Mouse (Mus musculus) Patski (cell line): ENCODE data around the gene Trpm6. TPM values are rescaled to one million over a fixed set of nuclear protein-coding genes. Genes with fewer than 3 reads are reported as not detected.

Experiments
- ATAC-seq: fragments of 100-300 bp; one replicate; pipeline ENCODE4 v1.8.0; 2021
- CTCF ChIA-PET: fragments of 350-600 bp; sonication (Branson Sonifier 250); formaldehyde crosslinking; loops from one replicate; lab custom pipeline; 2022; ENCODE audit warnings: inconsistent platforms; lab: Charles Lee
- POLR2A ChIA-PET: fragments of 350-600 bp; sonication (Branson Sonifier 250); formaldehyde crosslinking; loops from one replicate; lab custom pipeline; 2022; ENCODE audit warnings: antibody characterized with exemption, inconsistent platforms; lab: Charles Lee
- DNase-seq: peaks from one replicate; pipeline ENCODE4 v3.0.0-alpha.2; 2011; ENCODE audit warnings: low read depth, low spot score
- H3K27me3 ChIP-seq: fragments of 371-371 bp; one replicate; pipeline ENCODE4 v1.5.1; 2021
- CTCF ChIP-seq: fragments of 100-300 bp; IDR thresholded peaks from one replicate; pipeline ENCODE4 v1.5.1; 2021
- in situ Hi-C: fragments of 300-500 bp; cut with MboI; formaldehyde crosslinking; loops from 3 replicates; pipeline ENCODE4 v1.11.1; 2018; ENCODE audit warnings: low pct_unique_long_range_greater_than_20kb, mixed read lengths
- polyA plus RNA-seq: library from polyadenylated mRNA; unstranded; gene quantifications from one replicate; pipeline ENCODE4 v1.2.3, GENCODE M21; 2021

Trpm6 gene
- polyA plus RNA-seq, 1 experiment from 2014 or later, result 0.67 TPM

DNA sequence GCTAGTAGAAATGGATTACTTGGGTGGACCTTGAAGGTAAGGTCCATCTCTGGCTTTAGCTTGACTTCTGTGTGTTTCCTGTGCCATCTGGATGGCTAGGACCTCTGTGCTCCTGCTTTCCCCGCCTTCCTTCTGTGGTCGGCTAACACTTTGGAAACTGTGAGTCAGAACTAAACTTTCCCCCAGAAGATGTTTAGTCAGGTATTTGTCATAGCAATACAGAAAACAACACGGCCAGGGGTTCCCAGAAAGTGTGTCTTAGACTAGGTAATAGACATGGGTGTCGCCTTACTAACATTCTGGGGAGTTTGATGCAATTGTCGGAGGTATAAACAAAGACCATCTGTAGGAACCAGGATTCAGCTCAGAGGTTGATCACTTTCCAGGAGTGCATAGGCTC lies 16.6 kb downstream of the Trpm6 start:
- in situ Hi-C loops, result no loop called here
- POLR2A ChIA-PET, result no interaction called here
- CTCF ChIA-PET, result interaction anchor here (1.0 to 1.2 kb wide), 2 partner anchors 10 to 13 kb away, joined by 3 to 4 read pairs; no protein-coding TSS in a partner anchor
- DNase-seq, result no peak
- no peaks in the 10 kb centered on the region for H3K27me3 ChIP-seq
- no peak for TF ChIP-seq CTCF
- ATAC-seq, result peak; percentile 91

DNA sequence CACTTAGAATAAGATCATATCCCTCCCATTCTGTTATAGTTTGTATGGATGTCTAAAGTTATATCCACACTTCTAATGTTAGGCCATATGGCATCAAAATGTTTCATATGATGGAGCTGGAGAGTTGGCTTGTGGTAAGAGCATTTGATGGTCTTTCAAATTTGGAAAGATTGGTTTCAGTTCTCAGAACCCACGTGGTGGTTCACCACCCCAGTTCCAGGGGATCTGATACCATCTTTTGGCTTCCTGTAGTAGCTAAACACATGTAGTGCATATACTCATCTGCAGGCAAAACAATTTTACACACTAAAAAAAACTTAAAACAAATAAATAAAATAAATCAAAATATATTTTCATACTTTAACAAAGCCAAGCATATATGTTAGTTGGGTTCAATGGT lies 21.3 kb downstream of the Trpm6 start:
- in situ Hi-C loops, result no loop called here
- no peaks in the 10 kb centered on the region for H3K27me3 ChIP-seq
- ChIA-PET POLR2A (no interaction called here), CTCF (interaction anchor here (1.1 to 1.9 kb wide), 2 partner anchors 10 to 51 kb away, joined by 3 to 4 read pairs; no protein-coding TSS in a partner anchor)
- no peak for TF ChIP-seq CTCF
- DNase-seq (no peak), ATAC-seq (no peak)

DNA sequence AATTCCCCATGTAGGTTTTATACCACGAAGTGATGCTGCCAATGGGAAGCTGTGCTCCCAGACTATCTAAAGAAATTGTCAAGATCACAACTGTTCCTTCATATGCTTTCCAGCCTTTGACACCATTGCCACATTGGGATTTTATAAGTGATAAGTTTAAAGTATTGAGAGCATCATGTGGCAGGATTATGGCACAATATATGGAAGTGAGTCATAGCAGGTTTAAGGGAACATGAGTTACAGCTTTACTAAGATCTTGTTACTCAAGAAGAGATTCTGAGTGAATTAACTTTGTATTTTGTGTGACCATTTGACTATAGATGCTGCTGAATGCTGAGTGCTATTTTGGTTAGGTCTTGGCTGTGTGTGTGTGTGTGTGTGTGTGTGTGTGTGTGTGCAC lies 21.8 kb downstream of the Trpm6 start:
- ChIA-PET POLR2A (no interaction called here), CTCF (interaction anchor here (1.1 to 1.9 kb wide), 2 partner anchors 9 to 51 kb away, joined by 3 to 4 read pairs; no protein-coding TSS in a partner anchor)
- in situ Hi-C loops, result no loop called here
- TF ChIP-seq CTCF, result no peak
- ATAC-seq, result no peak
- no peaks in the 10 kb centered on the region for H3K27me3 ChIP-seq
- DNase-seq, result no peak

DNA sequence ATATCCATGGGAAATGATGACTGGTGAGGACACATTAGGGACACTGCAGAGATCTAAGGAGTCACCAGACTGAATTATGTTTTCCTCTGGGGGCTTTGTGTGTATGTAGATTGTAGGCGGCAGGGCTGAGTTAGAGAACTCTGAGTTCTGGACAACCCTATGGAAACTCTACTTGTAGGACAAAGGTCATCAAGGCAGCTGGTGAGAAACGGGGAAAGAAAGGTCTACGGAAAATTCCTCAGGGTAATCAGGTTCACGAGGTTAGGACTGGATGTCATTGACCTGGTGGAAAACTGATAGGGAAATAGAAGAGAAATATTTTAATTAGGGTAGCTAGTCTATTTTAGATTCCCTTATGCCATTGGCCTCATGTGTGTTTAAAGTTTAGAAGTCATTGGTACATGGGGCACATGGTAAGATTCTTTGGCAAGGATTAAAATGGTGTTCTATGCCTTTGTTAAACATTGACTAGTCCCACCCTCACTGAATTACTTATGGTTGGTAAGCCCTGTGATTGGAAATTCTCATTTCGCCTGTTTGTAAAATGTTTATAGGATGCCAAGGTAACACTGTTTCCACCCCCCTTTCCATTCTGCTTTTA lies 23.2 kb downstream of the Trpm6 start:
- in situ Hi-C loops, result no loop called here
- H3K27me3 ChIP-seq, result no peaks in the 10 kb centered on the region
- ChIA-PET CTCF (interaction anchor here (0.6 kb wide), 1 partner anchor 22 kb away, joined by 3 read pairs; no protein-coding TSS in a partner anchor), POLR2A (interaction anchor here (1.1 kb wide), 1 partner anchor 18 kb away, joined by 3 read pairs; no protein-coding TSS in a partner anchor)
- no peak for TF ChIP-seq CTCF
- no peak for ATAC-seq
- no peak for DNase-seq

DNA sequence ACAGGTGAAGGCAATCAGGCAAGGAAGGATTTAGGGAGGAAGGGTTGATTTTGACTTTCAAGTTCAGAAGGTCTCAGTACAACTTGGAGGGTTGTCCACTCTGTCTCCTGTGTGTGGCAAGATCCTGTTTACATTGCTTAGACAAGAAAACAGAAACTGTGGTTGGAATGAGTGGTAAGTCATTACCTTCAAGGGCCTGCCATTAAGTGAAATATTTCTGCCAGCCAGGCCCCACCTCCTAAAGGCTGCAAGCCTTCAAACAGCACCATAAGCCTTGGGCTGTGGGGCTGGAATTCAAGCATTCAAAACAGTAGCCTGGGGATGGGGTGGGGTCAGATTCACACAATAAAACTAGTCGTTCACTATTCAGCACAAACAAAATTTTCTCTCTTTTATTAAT lies 24.3 kb downstream of the Trpm6 start:
- ChIA-PET POLR2A (interaction anchor here (1.1 kb wide), 1 partner anchor 17 kb away, joined by 3 read pairs; no protein-coding TSS in a partner anchor), CTCF (no interaction called here)
- TF ChIP-seq CTCF, result no peak
- H3K27me3 ChIP-seq, result no peaks in the 10 kb centered on the region
- DNase-seq, result no peak
- no peak for ATAC-seq
- in situ Hi-C loops, result no loop called here

DNA sequence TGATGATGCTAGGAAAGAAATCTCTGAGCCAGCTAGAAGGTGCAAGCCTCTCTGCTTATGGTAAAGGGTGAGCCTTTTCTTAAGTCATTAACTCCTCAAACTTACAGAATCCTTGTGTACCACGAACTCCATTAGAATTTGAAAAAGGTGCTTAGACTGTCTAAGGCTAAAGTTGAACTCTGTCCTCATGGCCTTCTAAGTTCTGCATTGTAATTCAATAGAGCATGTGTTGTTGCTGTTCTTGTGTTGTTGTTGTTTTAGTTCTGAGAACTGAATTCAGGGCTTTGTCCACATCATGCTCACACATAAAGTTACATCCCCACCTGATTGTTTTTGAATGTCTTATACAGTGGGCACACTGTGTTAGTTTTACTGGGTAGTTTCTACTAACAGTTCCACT lies 49.9 kb downstream of the Trpm6 start:
- no peaks in the 10 kb centered on the region for H3K27me3 ChIP-seq
- ATAC-seq (no peak), DNase-seq (no peak)
- POLR2A ChIA-PET, result no interaction called here
- no peak for TF ChIP-seq CTCF
- in situ Hi-C loops, result no loop called here
- CTCF ChIA-PET, result no interaction called here

DNA sequence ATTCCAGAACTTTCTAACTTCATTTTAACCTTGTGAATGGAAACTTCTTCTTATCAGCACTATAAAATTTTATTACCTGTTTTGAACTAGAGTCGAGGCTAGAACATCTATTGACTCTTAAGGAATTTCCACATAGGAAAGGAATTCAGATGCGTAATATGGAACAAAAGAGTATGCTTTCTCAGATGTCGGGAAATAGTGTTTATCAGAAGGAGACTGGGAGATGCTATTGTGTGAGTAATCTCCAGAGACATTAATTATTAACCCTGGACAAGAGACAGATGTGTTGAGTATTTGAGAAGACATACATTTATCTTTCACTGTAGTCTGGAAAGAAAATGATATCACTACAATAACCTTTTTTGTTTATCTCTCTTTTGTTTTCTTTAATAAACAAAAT lies 61.5 kb downstream of the Trpm6 start:
- DNase-seq (no peak), ATAC-seq (peak; percentile 51)
- in situ Hi-C loops, result no loop called here
- ChIA-PET CTCF (no interaction called here), POLR2A (no interaction called here)
- no peak for TF ChIP-seq CTCF
- H3K27me3 ChIP-seq, result no peaks in the 10 kb centered on the region

DNA sequence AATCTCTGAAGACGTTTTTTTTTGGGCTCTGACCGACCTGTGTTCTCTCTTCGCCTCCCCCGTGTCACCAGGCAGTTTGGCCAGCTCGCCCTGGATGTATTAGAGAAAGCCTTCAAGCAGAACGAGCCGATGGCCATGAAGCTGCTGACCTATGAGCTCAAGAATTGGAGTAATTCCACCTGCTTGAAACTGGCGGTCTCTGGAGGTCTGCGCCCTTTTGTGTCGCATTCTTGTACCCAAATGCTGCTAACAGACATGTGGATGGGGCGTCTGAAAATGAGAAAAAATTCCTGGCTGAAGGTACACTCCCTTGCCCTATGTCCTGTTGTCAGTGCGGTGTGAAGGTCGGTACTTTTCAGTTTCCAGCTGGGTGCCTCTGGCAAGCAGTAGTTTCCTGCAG lies 65.4 kb downstream of the Trpm6 start:
- CTCF ChIA-PET, result interaction anchor here (0.9 to 1.2 kb wide), 3 partner anchors 36 to 257 kb away, joined by 3 to 4 read pairs (median 3); no protein-coding TSS in a partner anchor

DNA sequence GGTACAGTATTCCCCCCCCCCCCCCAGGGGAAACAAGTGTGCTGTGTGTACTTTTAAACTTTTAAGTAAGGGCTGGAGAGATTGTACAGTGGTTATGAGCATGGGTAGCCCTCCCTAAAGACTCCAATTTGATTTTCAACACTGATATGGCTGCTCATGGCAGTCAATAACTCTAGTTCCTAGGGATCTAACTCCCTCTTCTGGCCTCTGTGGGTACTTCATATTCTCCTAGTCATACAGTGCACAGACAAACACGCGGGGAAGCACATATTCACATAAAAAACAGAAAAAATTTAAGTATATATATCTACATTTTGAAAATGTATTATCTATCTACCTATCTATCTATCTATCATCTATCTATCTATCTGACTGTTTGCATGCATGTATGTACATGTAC lies 67.6 kb downstream of the Trpm6 start:
- no peaks in the 10 kb centered on the region for H3K27me3 ChIP-seq
- ATAC-seq (peak; percentile 52), DNase-seq (no peak)
- in situ Hi-C loops, result loop anchor here (5.0 kb wide), 1 partner anchor 100 kb away; no protein-coding TSS in a partner anchor
- ChIA-PET CTCF (interaction anchor here (0.9 to 1.2 kb wide), 2 partner anchors 103 to 106 kb away, joined by 3 read pairs; no protein-coding TSS in a partner anchor), POLR2A (no interaction called here)
- peak; percentile 67 for TF ChIP-seq CTCF

More for the DNA sequence above, 65.4 kb downstream of the Trpm6 start:
- H3K27me3 ChIP-seq, result no peaks in the 10 kb centered on the region
- POLR2A ChIA-PET, result interaction anchor here (1.5 kb wide), 1 partner anchor 9 kb away, joined by 5 read pairs; no protein-coding TSS in a partner anchor
- ATAC-seq (peak; percentile 38), DNase-seq (no peak)
- no peak for TF ChIP-seq CTCF
- in situ Hi-C loops, result loop anchor here (5.0 kb wide), 1 partner anchor 98 kb away; no protein-coding TSS in a partner anchor

DNA sequence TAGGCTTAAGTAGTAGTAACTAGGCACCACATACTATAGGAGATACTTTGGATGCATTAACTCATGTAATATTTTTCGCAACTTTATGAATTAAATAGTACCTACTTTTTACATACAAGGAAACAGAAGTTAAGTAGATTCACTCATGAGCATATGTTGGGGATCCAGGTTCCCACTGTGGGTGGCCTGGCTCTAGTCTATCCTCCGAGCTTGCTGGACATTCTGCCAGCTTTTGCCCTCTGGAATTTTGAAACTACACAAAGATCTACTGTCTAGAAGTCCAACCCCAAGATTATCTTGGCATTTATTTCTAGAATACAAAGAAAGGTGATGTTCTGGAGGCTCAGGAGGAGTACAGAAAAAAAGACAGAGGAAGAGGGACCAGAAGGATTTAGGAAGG lies 78.8 kb downstream of the Trpm6 start:
- DNase-seq (no peak), ATAC-seq (no peak)
- ChIA-PET CTCF (interaction anchor here (1.0 kb wide), 1 partner anchor 111 kb away, joined by 3 read pairs; no protein-coding TSS in a partner anchor), POLR2A (no interaction called here)
- in situ Hi-C loops, result loop anchor here (25.0 kb wide), 2 partner anchors 966 to 1366 kb away; no protein-coding TSS in a partner anchor
- no peaks in the 10 kb centered on the region for H3K27me3 ChIP-seq
- TF ChIP-seq CTCF, result no peak

DNA sequence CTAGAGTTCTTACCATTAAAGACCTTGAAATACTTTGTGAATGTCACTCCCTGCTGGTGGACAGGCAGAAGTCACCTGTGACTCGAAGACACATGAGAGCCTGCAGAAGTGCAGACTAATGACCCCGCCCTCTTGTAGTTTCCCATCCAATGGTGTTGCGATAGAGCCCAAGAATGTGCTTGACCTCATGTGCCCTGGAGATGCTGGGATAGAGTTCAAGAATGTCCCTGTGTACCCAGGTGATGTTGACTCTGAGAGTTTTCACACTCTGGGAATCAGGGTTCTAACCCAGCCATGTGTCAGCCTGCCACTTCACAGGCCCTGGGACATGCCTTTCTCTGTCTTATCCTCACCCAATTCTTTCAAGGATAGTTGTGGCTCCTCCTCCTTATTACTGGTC lies 81.4 kb downstream of the Trpm6 start:
- no peak for TF ChIP-seq CTCF
- in situ Hi-C loops, result loop anchor here (10.0 to 25.0 kb wide), 4 partner anchors 136 to 1369 kb away; no protein-coding TSS in a partner anchor
- CTCF ChIA-PET, result interaction anchor here (1.1 kb wide), 1 partner anchor 158 kb away, joined by 3 read pairs; no protein-coding TSS in a partner anchor
- peaks cover 5% of the 10 kb centered on the region for H3K27me3 ChIP-seq
- ATAC-seq (no peak), DNase-seq (no peak)
- POLR2A ChIA-PET, result no interaction called here
